Mouse (Mus musculus) cerebellum, adult (tissue): Measurements from ENCODE around the gene Atp11a.

ENCODE experiments used
- ATAC-seq: cut with Nextera tagmentation; 2 replicates; pipeline ENCODE4 v1.9.2; 2017; ENCODE audit warnings: mild to moderate bottlenecking, moderate library complexity, mixed read lengths; ENCODE audit not compliant: insufficient number of reproducible peaks, low FRiP score, low TSS enrichment

Gene Atp11a

DNA sequence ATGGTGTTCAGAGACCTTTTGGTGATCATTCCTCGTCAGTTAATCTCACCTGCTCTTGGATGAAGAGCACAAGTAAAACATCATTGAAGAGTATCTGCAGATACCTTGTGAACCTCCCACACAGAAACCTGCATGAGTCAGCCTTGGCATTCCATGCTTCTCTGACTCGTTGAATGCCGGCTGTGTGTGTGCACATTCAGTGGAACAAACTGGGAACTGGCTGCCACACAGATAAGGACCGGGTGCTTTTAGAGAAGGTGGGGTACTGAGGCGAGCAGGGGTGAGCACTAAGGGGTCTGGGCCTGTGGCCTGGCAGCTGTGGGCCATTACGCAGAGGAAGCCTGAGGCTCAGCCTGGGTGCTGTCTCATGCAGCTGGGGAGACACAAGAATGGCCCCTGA lies 11.9 kb downstream of the Atp11a start:
- no peak for ATAC-seq

DNA sequence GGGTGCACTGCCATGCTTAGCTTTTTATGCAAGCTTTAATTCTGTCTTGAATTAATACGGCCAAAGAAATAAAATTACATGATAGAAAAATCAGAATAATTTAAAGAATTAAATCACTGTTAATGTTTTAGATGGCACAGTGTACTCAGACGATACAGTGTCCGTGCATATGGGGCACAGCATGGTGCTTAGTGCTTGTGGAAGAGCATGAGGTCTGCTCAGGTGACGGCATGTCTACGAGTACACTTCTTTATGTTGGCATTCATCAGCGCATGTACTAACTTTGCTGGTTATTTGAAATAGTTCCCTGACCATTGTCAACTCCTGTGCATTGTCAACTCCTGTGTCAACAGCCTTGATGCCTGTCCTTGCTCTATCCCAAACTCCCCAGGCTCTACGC lies 12.5 kb downstream of the Atp11a start:
- no peak for ATAC-seq

DNA sequence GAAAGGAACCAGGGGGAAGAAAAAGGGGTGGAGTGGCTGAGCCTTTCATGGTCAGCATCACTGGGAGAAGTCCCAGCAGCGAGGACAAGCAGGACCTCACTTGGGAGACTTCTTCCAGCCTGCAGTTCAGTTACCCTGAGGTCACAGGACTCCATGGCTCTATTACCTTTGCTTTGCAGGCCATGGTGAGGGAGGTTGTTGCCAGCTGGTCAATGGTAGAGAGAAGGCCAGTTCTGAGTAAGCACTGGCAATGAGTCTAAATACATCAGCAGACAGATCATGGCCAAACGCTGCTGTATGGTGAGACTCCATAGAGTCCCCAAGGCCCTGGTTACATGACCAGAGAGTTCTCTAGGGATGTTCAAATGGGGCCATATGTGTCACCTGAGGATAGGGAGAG lies 15.5 kb downstream of the Atp11a start:
- ATAC-seq = no peak

DNA sequence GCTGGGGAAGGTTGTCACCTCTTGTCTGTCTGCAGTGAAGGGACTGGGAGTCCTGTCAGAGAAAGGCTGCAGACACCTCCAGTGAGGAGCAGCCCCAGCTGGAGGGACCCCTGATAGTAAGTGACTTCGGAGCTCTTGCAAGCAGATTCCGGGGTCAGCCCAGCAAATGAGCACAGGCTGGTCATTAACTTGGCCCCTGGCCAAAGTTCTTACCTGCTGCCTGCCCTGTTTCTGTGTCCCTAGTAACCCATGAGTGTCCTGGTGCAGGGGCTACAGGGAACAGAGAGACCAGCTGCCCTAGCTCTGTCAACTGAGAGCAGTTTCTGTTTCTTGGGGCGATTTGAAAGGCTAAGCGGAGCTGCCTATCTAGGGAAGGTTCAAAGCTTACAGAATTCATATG lies 17.1 kb downstream of the Atp11a start:
- ATAC-seq = no peak

DNA sequence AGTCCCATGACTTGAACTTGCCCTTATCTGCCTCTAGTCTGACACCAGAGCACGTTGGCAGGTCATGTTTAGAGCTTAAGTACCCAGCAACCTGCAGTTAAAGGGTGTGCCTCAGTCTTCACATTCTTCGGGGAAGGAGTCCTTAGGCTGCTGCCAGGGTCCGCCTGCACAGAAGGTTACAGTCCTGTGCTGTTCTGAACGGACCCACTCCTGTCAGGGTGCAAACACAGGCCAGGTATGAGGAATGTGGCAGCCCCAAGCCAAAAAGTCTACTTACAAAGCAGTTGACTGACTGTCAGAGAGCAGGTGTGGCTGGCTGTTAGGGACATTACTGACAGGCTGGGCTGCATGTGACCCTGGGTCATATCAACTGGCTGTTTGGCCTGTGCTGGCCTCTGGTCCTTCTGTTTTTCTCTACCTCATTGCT lies 18.1 kb downstream of the Atp11a start:
- no peak for ATAC-seq

DNA sequence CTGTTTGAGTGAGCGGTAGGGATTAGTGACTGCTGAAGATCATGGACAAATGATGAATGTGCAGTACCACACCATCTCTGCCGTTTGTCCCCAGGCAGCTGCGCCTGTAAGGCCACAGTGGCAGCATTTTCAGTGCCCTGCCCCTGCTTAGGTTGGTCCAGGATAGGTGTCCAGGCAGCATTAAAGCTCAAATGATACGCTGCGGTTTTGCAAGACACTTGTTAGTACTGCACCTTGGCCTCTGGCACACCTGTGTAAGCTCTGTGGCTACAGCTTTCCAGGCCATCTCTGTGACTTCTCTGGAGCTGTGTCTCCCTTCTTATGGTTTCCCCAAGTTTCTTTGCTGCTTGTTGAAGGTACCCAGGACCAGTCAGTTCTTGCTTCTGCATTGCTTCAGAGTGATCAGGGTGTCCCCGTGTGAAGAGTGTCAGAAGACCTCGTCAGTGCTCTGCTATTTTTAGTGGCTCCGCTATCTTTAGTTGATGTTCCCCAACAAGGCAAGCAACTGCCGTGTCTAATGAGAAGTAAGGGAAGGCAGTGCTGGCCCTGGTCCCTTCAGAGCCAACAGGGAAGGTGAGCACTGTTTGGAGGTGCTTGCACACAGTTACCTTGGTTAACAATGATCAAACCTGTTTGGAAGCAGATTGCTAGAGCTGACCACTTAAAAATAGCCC lies 18.6 kb downstream of the Atp11a start:
- ATAC-seq = no peak

DNA sequence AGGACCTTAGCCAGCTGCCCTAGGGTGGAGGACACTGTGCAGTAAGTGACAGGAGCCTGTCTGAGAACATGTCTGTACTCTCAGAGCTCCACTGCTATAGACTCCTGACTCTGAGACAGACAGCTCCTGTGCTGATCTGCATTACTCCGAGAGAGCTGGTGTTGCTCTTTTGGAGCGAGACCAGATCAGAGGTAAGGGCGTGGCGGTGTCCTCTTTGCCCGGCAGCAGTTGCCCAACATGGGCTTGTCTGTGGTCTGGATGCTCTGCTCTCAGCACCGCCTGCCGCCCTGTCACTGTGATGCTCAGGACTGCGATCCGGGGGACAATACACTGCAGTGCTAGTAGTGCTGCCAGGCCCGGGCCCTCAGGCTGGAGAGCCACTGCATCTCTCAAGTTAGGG lies 19.4 kb downstream of the Atp11a start:
- ATAC-seq = no peak

DNA sequence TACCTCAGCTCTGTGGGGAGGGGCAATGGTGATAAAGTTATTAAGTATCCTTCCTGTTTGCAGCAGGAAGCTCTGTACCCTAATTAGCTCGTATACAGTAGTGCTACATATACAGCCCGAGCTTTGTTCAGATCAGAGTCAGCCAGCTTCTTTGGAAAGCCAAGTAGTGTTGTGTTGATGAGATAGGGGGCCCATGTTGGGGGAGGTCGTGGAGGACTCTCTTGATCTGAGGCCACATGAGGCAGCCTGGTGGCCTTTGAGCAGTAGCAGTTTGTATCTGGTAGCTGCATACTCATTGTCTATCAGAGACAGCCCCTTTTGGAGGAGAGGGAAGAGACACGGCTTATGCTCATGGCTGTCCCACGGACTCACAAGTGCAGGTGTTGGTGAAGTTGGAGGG lies 20.4 kb downstream of the Atp11a start:
- no peak for ATAC-seq

DNA sequence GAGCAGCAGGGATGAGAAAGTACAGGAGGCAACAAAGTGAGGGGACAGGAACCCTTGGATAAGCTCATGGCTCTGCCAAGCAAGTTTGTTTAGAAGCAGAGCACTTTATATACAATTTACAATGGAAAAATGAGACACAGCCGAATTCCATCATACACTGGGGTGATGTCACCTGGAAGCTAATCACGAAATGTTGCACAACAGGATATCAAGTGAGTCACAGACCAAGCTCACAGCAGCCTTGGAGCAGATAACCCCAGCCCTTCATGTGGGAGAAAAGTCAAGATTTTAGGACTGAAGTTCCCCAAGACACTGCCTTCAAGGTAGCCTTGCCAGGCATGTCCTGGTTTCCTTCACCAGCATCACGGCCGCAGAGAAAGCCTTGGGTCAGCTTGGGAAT lies 22.7 kb downstream of the Atp11a start:
- no peak for ATAC-seq

DNA sequence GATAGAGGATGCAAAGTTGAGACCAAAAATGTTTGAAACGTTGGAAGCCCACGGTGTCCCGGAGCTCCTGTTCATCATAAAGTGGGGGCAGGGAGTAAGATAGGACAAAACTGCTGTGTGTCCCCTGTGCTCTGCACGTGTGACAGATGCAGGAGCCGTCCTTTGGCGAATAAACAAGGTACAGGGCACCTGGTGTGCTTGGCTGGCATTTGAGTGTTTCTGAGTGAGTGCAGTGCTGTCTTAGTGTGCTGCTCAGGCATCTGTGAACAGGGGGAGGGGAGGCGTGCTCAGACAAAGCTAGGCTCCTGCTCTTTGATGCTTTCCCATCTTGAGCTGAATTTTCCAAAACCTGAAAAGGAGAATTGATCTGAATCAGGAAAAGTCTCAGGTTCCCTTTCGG lies 28.7 kb downstream of the Atp11a start:
- no peak for ATAC-seq

DNA sequence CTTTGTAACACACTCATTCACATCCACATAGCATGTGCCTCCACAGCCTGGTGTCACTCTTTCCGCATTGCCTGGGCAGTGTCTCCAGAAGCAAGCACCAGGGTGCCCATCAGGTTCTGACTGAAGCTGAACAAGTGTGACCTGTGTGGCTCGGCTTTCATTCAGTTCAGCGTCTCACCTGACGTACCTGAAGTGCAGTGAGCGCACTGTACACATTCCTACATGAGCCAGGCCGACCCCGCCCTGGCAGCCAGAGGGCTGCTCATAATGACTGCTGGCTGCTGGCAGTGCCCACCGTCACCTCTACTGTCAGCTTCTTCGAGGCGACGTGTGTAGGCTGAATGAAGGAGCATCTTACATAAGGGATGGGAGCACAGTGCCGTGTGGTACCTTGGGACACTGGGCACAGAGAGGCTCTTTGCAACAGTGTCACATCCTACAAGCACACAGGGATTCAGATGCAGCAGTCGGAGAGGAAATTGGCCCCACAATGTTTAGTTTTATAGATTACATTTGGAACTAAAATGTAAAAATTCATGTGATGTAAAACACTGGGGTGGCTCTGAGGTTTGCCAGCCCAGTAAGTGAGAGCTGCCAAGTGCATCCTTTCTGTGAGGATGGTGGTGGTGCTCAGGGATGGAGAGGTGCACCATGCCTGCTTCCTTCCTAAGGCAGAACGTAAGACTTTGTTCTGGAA lies 29.6 kb downstream of the Atp11a start:
- peak; percentile 75 for ATAC-seq

DNA sequence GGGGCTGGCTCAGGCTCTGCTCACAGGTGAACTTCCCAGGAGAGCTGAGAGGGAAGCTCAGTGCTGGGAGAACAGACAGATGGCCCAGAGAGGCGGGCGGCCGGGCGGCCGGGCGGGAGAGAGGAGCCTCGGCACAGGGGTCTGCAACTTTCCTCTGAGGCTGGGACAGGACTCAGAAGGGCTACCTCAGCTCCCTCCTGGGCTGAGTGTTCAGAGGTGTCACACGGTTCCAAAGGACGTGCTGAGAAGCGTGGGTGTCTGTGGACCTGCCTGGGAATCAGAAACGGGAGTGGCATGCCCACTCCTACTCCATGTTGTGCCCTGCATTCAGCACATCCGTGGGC lies 30.1 kb downstream of the Atp11a start:
- peak; percentile 34; the same call in 1 of the 2 replicates for ATAC-seq

DNA sequence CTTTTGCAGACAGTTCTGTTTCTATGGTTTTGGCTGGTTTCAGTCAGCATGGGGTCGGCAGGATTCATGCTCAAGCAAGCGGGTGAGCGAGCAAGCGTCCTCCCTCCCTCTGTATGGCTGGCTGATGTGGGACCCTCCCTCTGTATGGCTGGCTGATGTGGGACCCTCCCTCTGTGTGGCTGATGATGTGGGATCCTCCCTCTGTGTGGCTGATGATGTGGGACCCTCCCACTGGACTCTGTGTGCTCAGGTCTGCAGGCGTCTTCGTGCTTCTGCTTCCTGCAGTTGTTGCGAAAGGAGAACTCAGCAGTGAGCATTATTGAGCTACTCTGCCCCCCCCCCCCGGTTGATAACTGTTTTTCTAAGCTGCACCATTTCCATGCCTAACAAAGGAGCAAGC lies 30.6 kb downstream of the Atp11a start:
- no peak for ATAC-seq

DNA sequence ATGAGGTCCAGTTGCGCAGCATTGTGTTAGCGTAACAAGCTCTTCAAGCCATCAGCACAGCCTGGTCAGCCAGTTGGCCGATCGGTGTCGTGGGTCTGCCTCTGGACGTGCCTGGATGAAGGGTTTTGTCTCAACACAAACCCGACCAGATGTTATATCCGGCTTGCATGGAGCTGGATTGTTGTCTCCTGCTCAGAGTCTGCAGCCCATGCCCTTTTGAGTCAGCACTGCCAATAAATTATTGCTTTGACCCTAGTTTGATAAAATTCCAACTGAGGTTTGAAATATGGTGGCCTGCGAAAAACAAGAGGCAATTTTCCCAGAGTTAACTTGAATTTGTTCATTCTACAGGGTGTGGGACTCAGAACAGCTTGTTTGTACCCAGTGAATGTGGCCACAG lies 31.9 kb downstream of the Atp11a start:
- ATAC-seq = no peak

DNA sequence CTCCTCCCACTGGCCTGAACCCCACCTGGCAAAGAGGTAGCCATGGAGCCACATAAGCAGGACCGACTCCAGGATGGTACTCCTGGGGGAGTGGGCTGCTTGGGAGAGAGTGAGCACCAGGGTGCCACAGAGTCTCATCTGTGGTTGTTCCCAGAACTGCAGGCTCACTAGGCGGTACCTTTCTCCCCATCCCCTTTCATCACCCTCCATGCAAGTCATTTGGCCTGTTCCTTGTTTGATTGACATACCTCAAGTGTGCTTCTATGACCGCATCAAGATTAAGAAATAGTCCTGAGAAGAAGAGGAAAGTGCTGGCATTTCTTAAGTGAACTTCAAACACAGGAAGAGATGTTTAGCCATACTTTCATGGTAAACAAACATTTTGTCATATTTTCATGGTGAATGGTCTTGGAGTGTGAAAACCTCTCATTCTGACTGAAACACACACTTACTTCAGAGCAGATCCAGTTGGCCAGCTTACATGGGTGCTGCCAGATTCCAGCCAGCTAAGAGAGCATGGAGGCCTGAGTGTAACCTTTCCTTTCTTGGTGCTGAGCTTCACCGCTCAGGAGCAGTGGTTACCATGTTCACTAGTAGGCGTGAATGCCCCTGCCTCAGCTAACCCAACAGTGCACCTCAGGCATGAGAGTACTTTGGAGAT lies 38.3 kb downstream of the Atp11a start:
- ATAC-seq = no peak

DNA sequence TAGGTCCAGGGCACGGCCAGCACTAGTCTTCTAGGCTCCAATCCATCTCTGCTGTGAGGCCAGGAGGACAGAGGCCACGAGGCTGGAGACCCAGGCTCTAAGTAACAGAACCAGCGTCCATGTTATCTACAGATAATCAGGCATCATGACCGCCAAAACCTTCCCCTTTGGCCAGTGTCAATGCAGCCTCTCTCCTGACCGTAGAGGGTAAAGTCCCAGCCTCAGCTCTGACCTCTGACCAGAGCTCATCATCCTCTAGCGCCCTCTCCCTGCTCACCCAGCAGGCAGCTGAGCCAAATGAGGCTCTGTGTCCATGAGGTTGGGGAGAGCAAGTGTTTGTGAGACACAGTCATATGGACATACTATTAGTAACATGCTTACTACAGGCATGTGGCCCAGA lies 42.3 kb downstream of the Atp11a start:
- ATAC-seq = no peak

DNA sequence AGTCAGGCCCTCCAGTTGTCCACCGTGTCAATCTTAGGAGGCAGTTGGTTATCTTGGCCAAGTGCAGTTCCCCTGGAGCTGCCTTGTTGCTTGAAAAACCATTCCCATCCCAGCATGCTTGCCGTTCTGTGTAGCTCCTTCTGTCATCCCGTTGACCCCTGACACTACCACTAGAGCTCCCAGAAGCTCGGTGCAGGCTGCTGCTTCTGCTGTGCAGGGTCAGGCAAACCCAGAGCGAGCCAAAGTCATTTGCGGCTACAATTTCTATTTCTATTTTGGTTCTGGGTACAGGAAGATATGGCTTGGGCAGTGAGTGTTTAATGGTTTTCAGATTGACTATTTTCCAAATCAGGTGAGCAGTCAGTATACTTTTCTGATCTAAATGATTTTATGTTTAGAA lies 43.0 kb downstream of the Atp11a start:
- no peak for ATAC-seq

DNA sequence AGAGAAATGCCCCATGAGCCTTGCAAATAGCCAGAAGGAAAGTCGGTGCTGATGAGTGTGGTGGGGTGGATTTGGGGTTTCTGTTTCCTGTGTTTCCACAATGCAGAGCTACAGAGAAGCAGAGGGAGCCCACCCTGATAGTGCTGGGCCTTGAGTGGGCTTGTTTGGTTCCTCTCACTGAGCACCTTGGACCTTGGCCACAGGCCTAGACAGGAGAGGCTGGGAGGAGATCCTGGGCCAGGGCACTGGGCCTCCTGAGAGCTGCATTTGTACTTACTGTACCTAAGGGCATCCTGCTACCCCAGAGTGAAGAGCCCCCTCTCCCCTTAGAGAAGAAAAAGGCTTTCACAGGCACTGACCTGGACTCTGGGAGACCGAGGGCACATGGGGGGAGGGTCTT lies 43.4 kb downstream of the Atp11a start:
- no peak for ATAC-seq

DNA sequence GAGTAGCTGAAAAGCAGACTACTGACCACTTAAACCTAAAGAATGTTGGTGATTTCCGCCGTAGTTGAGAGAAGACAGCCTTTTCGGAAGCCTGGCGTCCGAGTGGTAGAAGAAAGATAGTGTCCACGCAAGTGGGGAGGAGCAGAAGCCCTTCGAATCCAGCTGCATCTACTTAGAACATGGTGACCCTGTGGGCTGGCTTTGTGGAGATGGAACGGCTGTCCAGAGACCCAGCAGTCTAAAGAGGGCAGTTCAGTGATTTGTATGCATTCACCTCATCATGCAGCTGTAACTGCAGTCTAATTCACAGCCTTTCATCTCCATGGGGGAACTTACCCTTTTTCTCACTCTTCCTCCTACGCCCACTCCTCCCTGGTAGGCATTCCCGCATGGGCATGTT lies 44.8 kb downstream of the Atp11a start:
- no peak for ATAC-seq

DNA sequence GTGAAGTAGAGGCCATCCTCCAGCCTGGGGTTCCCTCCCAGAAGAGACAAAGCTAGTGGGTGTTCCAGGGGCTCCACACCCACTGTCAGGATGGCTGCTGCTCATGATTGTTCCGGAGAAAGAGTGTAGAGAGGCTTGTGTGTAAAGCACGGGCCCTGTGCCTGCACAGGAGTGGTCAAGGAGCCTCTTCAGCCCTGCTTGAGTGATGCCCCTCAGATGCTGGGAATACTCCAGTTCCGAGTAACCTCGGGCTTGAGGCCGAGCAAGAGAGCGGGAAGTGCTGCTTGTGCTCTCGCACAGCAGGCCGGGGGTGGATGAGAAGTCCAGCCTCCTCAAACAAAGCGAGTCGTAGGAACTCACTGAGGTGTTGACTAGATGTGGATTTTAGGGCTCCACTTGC lies 46.3 kb downstream of the Atp11a start:
- ATAC-seq = no peak

DNA sequence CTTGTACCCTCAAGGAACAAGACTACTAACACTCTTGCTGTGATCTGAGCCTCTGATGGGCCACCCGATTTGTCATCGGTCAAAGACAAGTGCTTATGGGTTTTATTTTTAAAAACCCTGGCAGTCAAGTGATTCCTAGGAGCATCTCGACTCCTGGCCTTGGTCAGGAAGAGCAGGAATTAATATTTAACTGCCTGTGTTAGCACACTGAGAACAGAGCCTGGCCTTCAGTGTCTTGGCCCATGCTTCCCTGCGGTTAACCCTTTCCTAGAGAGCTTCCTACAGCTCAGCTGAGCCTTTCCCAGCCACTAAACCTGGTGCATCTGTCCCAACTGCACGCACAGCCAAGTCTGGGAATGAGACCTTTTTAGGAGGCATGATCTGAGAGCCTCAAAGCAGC lies 48.1 kb downstream of the Atp11a start:
- ATAC-seq = no peak

DNA sequence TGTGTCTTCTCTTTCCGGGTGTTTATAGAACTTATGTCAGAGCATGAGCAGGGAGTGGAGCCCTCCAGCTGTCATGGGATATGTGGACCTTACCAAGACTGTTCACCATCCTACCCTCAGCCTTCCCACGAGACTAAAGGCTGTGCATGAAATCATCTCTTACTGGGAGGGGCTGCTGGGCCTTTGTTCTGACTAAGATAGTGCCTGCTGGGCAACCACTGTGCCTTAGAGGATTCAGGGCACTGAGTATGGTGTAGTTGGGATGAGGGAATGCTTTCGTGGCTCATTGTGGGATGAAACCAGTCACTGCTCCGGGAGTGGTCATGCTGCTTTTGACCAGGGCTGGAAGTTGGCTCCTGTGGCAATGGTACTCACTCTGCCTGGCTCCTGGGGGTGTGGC lies 48.8 kb downstream of the Atp11a start:
- ATAC-seq = no peak
